Mouse (Mus musculus) embryonic facial prominence, embryonic 10.5 days (tissue): ENCODE measurements around the gene St6galnac5. TPM values are rescaled to one million over a fixed set of nuclear protein-coding genes. Genes with fewer than 3 reads are reported as not detected.

Experiments used
- DNase-seq: peaks from one replicate; pipeline ENCODE4 v3.0.0-alpha.2; 2017; ENCODE audit warnings: low spot score
- H3K27ac ChIP-seq: fragments of 300-500 bp; sonication (generic); replicated peaks from 2 replicates; pipeline ENCODE4 v1.5.1; 2016; ENCODE audit warnings: mild to moderate bottlenecking
- H3K27me3 ChIP-seq: fragments of 300-500 bp; sonication (generic); replicated peaks from 2 replicates; pipeline ENCODE4 v1.6.1; 2016; ENCODE audit warnings: low read depth, mild to moderate bottlenecking; ENCODE audit not compliant: poor library complexity, severe bottlenecking
- H3K36me3 ChIP-seq: fragments of 300-500 bp; sonication (generic); replicated peaks from 2 replicates; pipeline ENCODE4 v1.6.1; 2016; ENCODE audit warnings: mild to moderate bottlenecking, moderate library complexity
- H3K4me1 ChIP-seq: fragments of 300-500 bp; sonication (generic); 2 replicates; pipeline ENCODE4 v1.6.1; 2016
- H3K4me3 ChIP-seq: fragments of 300-500 bp; sonication (generic); 2 replicates; pipeline ENCODE4 v1.5.1; 2016; ENCODE audit warnings: mild to moderate bottlenecking, moderate library complexity
- H3K9me3 ChIP-seq: fragments of 300-500 bp; sonication (generic); 2 replicates; pipeline ENCODE4 v1.6.1; 2016; ENCODE audit warnings: mild to moderate bottlenecking
- WGBS: fragments of 180-500 bp; shearing (Covaris S2); methylation state at CpG from one replicate; pipeline ENCODE4 v1.1.7; 2016; 5-methylcytosine and 5-hydroxymethylcytosine counted together
- polyA plus RNA-seq: library from polyadenylated mRNA; unstranded; fragments of >200 nt; fragmentation: Nextera tagmentation; extraction: Ambion mirVana; gene quantifications from 2 replicates; pipeline ENCODE4 v1.2.1, GENCODE M21; 2016

The St6galnac5 gene
- polyA plus RNA-seq, 1 experiment from 2014 or later, result 2.0 TPM

GRCm38 (mm10) chr3:152928287-152928975, 53.6 kb downstream of the St6galnac5 start:
- H3K36me3 ChIP-seq, result no peaks in the 10 kb centered on the region
- no peak overlapping the region for H3K27ac ChIP-seq
- no peak overlapping the region for H3K4me3 ChIP-seq
- H3K27me3 ChIP-seq, result no peaks in the 10 kb centered on the region
- peaks cover 33% of the 10 kb centered on the region for H3K4me1 ChIP-seq
- peak; percentile 32 for DNase-seq
- H3K9me3 ChIP-seq, result no peaks in the 10 kb centered on the region
- 64% methylated on average over 13 of the region's 13 CpGs for WGBS

- Histone ChIP-seq H3K27ac (no peak overlapping the region), H3K36me3 (no peaks in the 10 kb centered on the region), H3K27me3 (no peaks in the 10 kb centered on the region), H3K9me3 (no peaks in the 10 kb centered on the region), H3K4me3 (no peak overlapping the region), H3K4me1 (peaks cover 33% of the 10 kb centered on the region)
- WGBS, result 70% methylated on average over 4 of the region's 4 CpGs
- DNase-seq, result no peak
Measured at GRCm38 (mm10) chr3:152926166-152926565, 55.9 kb downstream of the St6galnac5 start.

- no peak for DNase-seq
- Histone ChIP-seq H3K4me1 (peaks cover 33% of the 10 kb centered on the region), H3K27me3 (no peaks in the 10 kb centered on the region), H3K27ac (no peak overlapping the region), H3K4me3 (no peak overlapping the region), H3K9me3 (no peaks in the 10 kb centered on the region), H3K36me3 (no peaks in the 10 kb centered on the region)
- 91% methylated on average over 8 of the region's 8 CpGs for WGBS
Measured at GRCm38 (mm10) chr3:152925364-152925763, 56.7 kb downstream of the St6galnac5 start.

GRCm38 (mm10) chr3:152923530-152923929, 58.5 kb downstream of the St6galnac5 start:
- no peaks in the 10 kb centered on the region for H3K27me3 ChIP-seq
- peaks cover 17% of the 10 kb centered on the region for H3K4me1 ChIP-seq
- no peak overlapping the region for H3K4me3 ChIP-seq
- H3K9me3 ChIP-seq, result no peaks in the 10 kb centered on the region
- no peak overlapping the region for H3K27ac ChIP-seq
- WGBS, result 70% methylated on average over 15 of the region's 15 CpGs
- H3K36me3 ChIP-seq, result no peaks in the 10 kb centered on the region
- DNase-seq, result no peak

- DNase-seq, result no peak
- Histone ChIP-seq H3K4me1 (peaks cover 5% of the 10 kb centered on the region), H3K9me3 (no peaks in the 10 kb centered on the region), H3K27ac (no peak overlapping the region), H3K4me3 (no peak overlapping the region), H3K36me3 (no peaks in the 10 kb centered on the region), H3K27me3 (no peaks in the 10 kb centered on the region)
- WGBS, result 86% methylated on average over 3 of the region's 3 CpGs
Measured at GRCm38 (mm10) chr3:152920365-152920764, 61.7 kb downstream of the St6galnac5 start.

GRCm38 (mm10) chr3:152919101-152919500, 62.9 kb downstream of the St6galnac5 start:
- no peak overlapping the region for H3K4me3 ChIP-seq
- WGBS, result 72% methylated on average over 10 of the region's 10 CpGs
- H3K9me3 ChIP-seq, result 0 out of 2 replicates have a peak, but pooled peaks cover 2% of the 10 kb centered on the region
- no peaks in the 10 kb centered on the region for H3K36me3 ChIP-seq
- H3K27me3 ChIP-seq, result no peaks in the 10 kb centered on the region
- peaks cover 5% of the 10 kb centered on the region for H3K4me1 ChIP-seq
- no peak overlapping the region for H3K27ac ChIP-seq
- DNase-seq, result no peak

GRCm38 (mm10) chr3:152917579-152917978, 64.5 kb downstream of the St6galnac5 start:
- 81% methylated on average over 8 of the region's 8 CpGs for WGBS
- DNase-seq, result no peak
- H3K27ac ChIP-seq, result no peak overlapping the region
- 0 out of 2 replicates have a peak, but pooled peaks cover 2% of the 10 kb centered on the region for H3K9me3 ChIP-seq
- no peaks in the 10 kb centered on the region for H3K4me1 ChIP-seq
- no peak overlapping the region for H3K4me3 ChIP-seq
- no peaks in the 10 kb centered on the region for H3K36me3 ChIP-seq
- no peaks in the 10 kb centered on the region for H3K27me3 ChIP-seq

- WGBS, result 90% methylated on average over 6 of the region's 6 CpGs
Measured at GRCm38 (mm10) chr3:152914376-152914775, 67.7 kb downstream of the St6galnac5 start.

GRCm38 (mm10) chr3:152913625-152914024, 68.4 kb downstream of the St6galnac5 start:
- H3K36me3 ChIP-seq, result no peaks in the 10 kb centered on the region
- 0 out of 2 replicates have a peak, but pooled peaks cover 2% of the 10 kb centered on the region for H3K9me3 ChIP-seq
- H3K4me3 ChIP-seq, result no peak overlapping the region
- no peaks in the 10 kb centered on the region for H3K27me3 ChIP-seq
- H3K27ac ChIP-seq, result no peak overlapping the region
- 96% methylated on average over 3 of the region's 3 CpGs for WGBS
- peaks cover 4% of the 10 kb centered on the region; the same call in 1 of the 2 replicates for H3K4me1 ChIP-seq
- DNase-seq, result no peak

More at GRCm38 (mm10) chr3:152914376-152914775, 67.7 kb downstream of the St6galnac5 start:
- H3K9me3 ChIP-seq, result 0 out of 2 replicates have a peak, but pooled peaks cover 2% of the 10 kb centered on the region
- no peak for DNase-seq
- H3K27ac ChIP-seq, result no peak overlapping the region
- peaks cover 4% of the 10 kb centered on the region; the same call in 1 of the 2 replicates for H3K4me1 ChIP-seq
- no peaks in the 10 kb centered on the region for H3K27me3 ChIP-seq
- no peaks in the 10 kb centered on the region for H3K36me3 ChIP-seq
- H3K4me3 ChIP-seq, result no peak overlapping the region

- WGBS, result 94% methylated on average over 10 of the region's 10 CpGs
- DNase-seq, result no peak
- Histone ChIP-seq H3K36me3 (no peaks in the 10 kb centered on the region), H3K4me1 (peaks cover 4% of the 10 kb centered on the region; the same call in 1 of the 2 replicates), H3K27me3 (no peaks in the 10 kb centered on the region), H3K9me3 (0 out of 2 replicates have a peak, but pooled peaks cover 2% of the 10 kb centered on the region), H3K4me3 (no peak overlapping the region), H3K27ac (no peak overlapping the region)
Measured at GRCm38 (mm10) chr3:152913150-152913549, 68.9 kb downstream of the St6galnac5 start.

GRCm38 (mm10) chr3:152912216-152913101, 69.6 kb downstream of the St6galnac5 start:
- H3K36me3 ChIP-seq, result no peaks in the 10 kb centered on the region
- 82% methylated on average over 23 of the region's 23 CpGs for WGBS

GRCm38 (mm10) chr3:152911578-152911977, 70.5 kb downstream of the St6galnac5 start:
- 0 out of 2 replicates have a peak, but pooled peaks cover 2% of the 10 kb centered on the region for H3K9me3 ChIP-seq
- DNase-seq, result no peak
- no peak overlapping the region for H3K4me3 ChIP-seq
- no peaks in the 10 kb centered on the region for H3K36me3 ChIP-seq
- 85% methylated on average over 4 of the region's 4 CpGs for WGBS
- H3K27me3 ChIP-seq, result no peaks in the 10 kb centered on the region
- H3K27ac ChIP-seq, result no peak overlapping the region
- H3K4me1 ChIP-seq, result peaks cover 4% of the 10 kb centered on the region; the same call in 1 of the 2 replicates

More at GRCm38 (mm10) chr3:152912216-152913101, 69.6 kb downstream of the St6galnac5 start:
- no peak for DNase-seq
- Histone ChIP-seq H3K9me3 (0 out of 2 replicates have a peak, but pooled peaks cover 2% of the 10 kb centered on the region), H3K27me3 (no peaks in the 10 kb centered on the region), H3K4me3 (no peak overlapping the region), H3K4me1 (peaks cover 4% of the 10 kb centered on the region; the same call in 1 of the 2 replicates), H3K27ac (no peak overlapping the region)
